Mouse (Mus musculus) urinary bladder, postnatal 4 days (tissue): ENCODE measurements around the gene Col23a1.

Experiments
- DNase-seq, 2 experiments: peaks; one replicate each; pipeline ENCODE4 v3.0.0; 2021 to 2022; ENCODE audit warnings: low spot score in 2 of 2

Col23a1 gene

GRCm38 (mm10) chr11:51289564-51290041 is at the start of gene Col23a1:
TSS of gene Col23a1 (plus strand) at chr11:51289920.
- DNase-seq, result peak; percentile 64 to 79

DNA sequence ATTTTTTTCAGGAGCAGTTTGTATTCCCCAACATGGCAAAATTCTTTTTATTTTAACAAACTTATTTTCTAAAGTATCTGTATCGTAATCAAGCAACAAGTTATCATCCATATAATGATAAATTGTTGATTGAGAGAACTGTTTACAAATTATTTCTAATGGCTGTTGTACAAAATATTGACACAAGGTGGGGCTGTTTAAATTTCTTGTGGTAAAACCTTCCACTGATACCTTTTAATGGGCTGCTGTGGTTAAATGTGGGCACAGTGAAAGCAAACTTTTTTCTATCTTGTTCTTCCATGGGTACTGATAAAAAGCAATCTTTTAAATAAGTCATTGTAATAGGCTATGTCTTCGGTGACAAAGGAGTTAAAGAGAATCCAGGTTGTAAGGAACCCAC is 46.8 kb upstream of the Col23a1 start:
- no peak for DNase-seq

- no peak for DNase-seq
Observed at GRCm38 (mm10) chr11:51257006-51257405, 32.7 kb upstream of the Col23a1 start.

DNA sequence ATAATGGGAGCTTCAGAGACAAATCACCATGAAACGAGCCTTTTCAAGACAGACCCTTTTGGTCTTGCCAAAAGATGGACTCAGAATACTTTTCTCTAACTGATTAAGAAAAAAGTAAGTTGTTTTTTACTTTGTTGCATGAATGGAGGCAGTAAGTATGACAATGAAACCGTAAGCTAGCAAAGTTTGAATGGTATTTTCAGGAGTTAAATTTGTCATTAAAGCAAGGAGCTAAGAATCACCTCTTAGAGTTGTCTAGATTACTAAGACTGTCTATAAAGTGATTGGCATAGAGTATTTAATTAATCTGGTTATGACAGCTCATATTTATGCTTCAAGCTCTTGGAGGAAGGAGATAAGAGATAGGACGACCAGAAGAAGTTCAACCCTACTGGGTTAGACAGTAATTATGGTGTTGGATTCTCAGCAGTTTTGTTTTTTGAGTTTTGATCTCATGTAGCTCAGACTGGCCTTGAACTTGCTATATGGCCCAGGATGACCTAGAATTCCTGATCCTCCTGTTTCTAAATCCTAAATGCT is 28.0 kb upstream of the Col23a1 start, which contains the start of gene Clk4:
Gene Clk4 (plus strand): TSS at position 51 of the 540 bp plus-strand sequence.
- no peak for DNase-seq

DNA sequence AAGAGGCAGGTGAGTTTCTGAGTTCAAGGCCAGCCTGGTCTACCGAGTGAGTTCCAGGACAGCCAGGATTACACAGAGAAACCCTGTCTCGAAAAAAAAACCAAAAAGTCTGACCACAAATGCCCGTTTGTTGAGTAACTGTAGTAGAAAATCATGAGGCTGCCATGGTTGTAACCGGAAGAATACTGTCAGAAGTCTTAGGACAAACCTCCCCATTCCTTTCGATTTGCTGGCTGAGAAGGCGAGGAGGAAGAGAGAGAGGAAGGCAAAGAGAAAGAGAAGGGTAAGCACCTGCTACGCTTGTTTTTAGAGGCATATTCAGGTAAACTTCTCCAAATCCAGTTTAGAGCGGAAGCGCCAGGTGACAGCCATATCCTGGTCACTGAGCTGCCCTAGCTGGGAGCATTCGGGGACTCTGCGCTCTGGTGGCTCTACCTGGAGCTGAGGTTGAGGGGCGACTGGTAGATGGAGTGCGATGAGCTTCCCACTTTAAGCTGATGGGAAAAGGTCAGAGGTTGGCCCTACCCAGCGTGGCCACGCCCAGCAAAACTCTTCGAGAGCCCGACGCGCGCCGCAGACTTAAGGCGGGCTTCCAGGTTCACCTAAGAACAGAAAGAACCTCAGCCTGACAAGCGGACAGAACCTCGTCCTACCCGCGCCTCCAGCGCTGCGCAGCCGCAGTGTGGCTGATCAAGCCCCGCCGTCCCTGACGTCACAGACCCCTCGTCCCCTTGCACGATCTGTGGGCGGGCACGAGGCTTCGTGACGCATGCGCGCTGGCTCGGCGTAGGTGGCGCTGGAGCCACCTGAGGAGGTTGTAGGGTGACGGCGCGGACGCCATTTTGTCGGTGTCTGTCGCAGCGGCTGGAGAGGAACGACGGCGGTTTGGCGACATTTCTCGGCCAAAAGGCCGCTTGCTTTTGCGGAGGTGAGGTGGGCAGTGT is 27.1 kb upstream of the Col23a1 start, which contains the start of gene BC049762:
Gene BC049762 (minus strand): TSS at position 705 of the 944 bp plus-strand sequence.
- DNase-seq, result peak; percentile 97 to 98

GRCm38 (mm10) chr11:51263286-51263831 is 26.4 kb upstream of the Col23a1 start:
- DNase-seq, result peak in 1 of 2 experiments; percentile 67

DNA sequence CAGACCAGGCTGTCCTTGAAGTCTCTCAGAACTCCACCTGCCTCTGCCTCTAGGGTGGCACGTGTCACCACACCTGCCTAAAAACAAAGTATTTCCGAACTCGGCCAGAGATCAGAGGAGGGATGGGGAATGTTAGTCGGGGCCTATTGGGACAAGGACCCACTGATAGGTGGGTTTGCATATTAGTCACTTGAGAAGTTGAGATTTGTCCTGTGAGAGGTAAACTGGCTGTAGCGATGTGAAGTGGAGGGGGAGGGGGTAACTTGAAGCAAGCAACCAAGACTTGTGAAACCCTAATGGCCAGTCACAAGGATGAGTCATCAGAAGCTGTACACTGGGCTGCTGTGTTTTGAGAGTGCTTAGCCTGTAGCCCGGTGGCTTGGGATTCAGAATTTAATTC is 25.4 kb upstream of the Col23a1 start:
- no peak for DNase-seq

DNA sequence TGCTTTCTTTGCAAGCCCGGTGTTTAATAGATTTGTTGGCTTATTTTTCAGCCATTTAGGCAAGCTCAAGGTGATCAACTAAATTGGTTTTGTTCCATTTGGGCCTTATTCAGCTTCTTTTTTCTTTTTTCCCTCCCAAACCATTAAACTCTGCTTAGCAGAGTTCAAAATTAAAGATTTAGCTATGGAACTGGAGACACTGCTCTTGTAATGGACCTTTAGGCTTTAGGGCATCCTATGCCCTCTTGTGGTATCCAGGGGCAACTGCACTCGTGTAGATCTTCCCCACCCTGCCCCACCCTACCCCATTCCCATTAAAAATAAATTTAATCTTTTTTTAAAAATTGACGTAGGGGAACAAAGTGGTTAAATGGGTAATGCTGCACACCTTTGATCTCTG is 24.4 kb upstream of the Col23a1 start:
- DNase-seq, result no peak

- DNase-seq, result no peak
Observed at GRCm38 (mm10) chr11:51274418-51274817, 15.3 kb upstream of the Col23a1 start.

DNA sequence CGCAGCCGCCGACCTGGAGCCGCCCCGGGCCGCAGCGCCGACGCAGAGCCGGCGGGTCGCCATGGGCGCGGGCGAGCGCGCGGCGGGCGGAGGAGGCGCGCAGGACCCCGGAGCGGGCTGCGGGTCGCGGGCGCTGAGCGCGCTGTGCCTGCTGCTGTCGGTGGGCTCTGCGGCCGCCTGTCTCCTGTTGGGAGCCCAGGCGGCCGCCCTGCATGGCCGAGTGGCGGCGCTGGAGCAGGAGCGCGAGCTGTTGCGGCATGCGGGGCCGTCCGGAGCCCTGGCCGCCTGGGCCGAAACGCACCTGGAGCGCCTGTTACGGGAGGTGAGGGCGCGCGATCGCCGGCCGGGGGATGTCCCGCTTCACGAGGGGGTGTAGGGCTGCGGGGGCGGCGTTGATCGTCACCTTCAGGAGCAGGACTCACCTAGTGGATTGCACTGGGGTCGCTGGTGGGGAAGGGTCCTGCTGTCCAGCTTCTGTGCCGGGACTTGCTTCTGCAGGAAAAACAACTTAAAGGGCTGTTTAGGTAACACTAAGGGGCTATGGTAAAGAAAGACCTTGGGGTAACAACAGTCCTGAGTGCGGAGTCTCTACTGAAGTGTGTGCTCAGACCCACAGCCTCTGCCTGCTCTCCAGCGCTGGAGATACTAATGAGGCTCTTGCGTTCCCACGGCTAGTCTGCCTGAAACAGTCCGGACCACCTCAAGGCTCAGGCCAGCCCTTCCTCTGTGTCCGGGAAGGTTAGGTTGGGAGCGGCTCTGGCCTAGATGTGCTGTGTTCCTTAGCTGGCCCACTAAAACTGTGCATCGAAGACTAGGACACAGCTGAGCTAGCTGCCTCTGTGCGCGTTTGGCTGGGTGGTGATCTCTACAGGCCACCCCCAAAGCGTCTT is 591 bp downstream of the Col23a1 start:
- DNase-seq, result peak; percentile 31 to 70

GRCm38 (mm10) chr11:51293956-51294530 is 4.3 kb downstream of the Col23a1 start:
- DNase-seq, result no peak

DNA sequence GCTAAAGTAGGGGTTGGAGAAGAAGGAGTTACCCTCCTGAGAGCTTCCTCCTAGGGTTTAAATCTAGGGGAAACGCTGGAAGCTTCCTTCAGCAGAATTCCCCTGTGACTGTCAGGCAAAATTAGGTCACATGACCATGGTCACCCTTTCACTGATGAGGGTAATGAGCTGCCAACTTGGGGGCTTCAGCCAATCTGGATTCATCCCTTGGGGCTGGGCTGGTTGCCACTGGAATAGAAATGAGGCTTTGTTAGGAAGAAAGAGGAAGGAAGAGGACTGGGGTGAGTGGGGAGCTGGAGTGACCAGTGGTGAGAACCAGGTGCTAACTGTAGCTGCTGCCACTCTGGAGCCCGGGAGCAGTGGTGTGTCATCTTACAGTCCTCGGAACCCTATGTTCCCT is 6.0 kb downstream of the Col23a1 start:
- no peak for DNase-seq

GRCm38 (mm10) chr11:51298691-51299090 is 9.0 kb downstream of the Col23a1 start:
- no peak for DNase-seq

GRCm38 (mm10) chr11:51302396-51302795 is 12.7 kb downstream of the Col23a1 start:
- no peak for DNase-seq

DNA sequence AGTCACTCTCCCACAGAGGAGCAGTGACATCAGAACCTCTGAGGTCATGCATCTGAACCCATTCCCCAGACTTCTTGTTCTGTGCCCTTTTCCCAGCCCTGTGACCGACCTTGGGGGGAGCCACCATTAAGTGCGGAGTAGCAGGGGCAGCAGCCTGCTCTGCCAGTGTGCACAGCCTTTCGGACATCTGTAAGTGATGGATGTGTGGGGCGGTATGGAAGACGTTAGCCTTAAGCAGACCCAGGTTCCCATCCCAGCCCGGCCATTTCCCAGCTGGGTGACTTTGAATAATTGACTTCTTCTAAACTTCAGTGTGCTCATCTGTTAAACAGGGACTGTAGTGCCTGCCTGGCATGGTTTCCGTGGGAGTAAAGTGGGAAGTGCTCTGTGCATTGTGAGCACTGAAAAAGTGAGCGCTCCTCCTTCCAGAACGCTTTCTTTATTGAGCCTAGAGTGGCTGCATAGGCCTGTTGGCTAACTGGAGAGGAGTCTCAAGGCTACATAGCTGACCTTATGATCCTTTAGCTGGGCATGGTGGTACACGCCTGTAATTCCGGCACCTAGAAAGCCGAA is 14.3 kb downstream of the Col23a1 start:
- DNase-seq, result no peak

- no peak for DNase-seq
Observed at GRCm38 (mm10) chr11:51308306-51308705, 18.6 kb downstream of the Col23a1 start.

DNA sequence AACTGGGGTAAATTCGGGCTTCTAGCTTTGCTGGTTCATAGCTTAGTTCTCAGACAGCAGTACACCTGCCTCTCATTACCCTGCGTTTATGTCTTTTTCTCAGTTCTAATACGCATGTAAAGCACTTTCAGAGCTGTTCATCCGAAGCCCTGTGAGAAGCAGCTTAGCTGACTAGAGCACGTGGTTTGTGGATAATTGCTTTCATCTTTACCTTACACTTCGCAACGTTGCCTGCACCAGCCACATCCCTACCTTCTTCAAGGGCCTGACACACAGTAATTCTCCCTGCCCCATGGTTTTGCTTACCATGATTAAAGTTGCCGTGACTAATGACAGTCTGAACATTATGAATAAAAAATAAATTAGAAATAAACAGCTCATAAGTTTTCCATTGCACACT is 22.1 kb downstream of the Col23a1 start:
- DNase-seq, result no peak

DNA sequence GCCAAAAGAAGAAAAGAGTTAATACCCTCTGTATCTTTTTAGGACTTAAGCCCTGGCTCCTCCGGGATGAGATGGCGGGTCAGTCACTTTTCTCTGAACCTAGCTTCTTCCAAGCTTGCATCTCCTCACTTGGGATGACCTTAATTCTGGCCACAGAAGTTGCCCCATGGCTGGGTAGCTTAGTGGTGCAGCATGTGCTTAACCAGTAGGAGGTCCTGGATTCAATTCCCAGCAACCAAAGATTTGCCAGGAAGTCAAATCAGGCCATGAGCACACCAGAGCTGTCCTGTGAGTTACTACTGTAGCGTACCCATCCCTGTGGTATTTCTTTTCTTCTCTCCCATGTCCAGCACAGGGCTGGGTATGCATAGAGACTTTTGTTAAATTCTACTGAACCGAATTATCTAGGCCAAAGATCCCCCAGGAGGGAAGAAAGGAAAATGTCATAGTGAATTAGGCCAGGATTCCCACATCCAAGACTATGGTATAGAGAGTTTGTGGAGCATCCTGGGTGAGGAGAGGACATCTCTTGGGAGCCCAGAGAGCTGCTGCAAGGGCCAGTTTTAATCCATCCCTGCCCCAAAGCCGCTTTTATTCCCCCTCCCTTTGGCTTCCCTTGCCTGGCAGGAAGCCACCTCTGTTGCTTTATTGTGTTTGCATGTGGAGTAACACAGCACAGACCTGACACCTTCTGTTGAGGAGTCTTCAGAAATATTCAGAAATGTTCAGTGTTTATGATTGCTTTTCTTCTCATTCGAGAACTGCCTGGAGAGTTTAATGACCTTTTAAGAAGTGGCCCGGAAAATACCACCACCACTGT is 26.5 kb downstream of the Col23a1 start:
- DNase-seq, result no peak

DNA sequence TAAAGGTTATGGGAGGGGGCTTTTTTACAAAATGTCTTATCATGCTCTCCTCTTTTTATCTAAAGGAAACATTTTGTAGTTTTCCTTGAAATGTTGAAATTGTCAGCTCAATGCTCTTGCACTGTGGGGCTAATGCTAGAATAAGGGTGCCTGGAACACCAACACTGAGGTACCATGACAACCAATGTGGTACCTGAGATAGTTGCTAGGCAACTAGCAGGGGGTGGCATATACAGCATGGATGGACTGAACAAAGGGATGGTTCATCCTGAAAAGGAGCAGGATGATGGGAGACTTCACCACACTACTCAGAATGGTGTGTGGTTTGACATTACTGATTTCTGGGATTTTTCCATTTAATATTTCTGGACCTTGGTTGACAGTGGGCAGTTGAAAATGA is 30.9 kb downstream of the Col23a1 start:
- DNase-seq, result no peak

DNA sequence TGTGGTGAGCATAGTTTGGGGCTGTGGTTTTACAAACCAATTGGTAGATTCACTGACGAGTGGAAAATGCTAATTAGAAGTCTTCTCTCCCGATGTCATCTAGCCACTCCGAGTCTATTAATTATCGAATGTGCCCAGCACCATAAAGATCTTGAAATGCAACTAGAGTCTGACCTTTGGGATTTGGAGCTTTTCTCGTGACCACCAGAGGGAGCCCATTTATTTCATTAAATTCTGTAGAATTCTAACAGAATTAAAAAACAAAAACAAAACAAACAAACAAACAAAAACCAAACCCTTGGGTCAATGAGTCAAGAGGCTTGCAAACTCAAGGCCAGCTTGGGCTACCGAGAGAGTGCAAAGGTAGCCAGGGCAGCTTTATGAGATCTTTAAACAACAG is 37.2 kb downstream of the Col23a1 start:
- DNase-seq, result no peak
